Mouse (Mus musculus): Measurements from ENCODE around the gene Ppif. TPM values are rescaled to one million over a fixed set of nuclear protein-coding genes. Genes with fewer than 3 reads are reported as not detected.

Ppif gene
- polyA plus RNA-seq (2014; fragmentation: Illumina TruSeq; extraction: RNeasy Lipid Tissue Mini Kit (QIAGEN cat#74804); ENCODE audit: low read depth, low replicate concordance), result 16.3 TPM

DNA sequence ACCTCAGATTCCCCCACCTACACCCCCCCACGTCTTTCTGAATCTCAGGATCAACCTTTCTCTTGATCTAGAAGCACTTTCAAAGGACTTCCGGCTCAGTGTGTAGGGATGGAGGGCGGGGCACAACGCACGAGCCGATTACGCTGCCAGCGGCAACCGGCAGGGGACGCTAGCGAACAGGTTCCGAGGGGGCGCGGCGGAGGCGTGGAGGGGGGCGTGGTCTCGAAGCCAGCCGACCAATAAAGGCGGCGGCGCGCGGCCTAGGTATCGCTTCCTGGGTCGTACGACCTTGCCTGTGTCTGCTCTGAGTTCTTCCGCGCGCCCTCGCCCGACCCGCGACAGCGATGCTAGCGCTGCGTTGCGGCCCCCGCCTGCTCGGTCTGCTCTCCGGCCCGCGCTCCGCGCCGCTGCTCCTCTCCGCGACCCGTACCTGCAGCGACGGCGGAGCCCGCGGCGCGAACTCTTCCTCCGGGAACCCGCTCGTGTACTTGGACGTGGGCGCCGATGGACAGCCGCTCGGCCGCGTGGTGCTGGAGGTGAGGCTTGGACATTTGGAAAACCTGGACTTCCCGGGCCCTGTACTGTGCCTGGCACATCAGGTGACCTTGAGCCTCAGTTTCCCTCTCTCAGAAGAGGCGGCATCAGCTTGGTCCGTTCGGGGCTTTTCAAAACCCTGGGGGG is at the start of gene Ppif:
Gene Ppif (plus strand): TSS at position 267 of the 681 bp plus-strand sequence.

Other genes starting within 250 kb of the Ppif start
- 43.5 TPM for gene Zmiz1, start 235.0 kb upstream of the Ppif start, polyA plus RNA-seq (2014; fragmentation: Illumina TruSeq; extraction: RNeasy Lipid Tissue Mini Kit (QIAGEN cat#74804); ENCODE audit: low read depth, low replicate concordance)
- gene Zcchc24, start 74.9 kb downstream of the Ppif start, polyA plus RNA-seq (2014; fragmentation: Illumina TruSeq; extraction: RNeasy Lipid Tissue Mini Kit (QIAGEN cat#74804); ENCODE audit: low read depth, low replicate concordance), result 36.5 TPM
- 48.4 TPM for gene Anxa11, start 148.0 kb downstream of the Ppif start, polyA plus RNA-seq (2014; fragmentation: Illumina TruSeq; extraction: RNeasy Lipid Tissue Mini Kit (QIAGEN cat#74804); ENCODE audit: low read depth, low replicate concordance)
- 24.9 TPM for gene Plac9a, start 208.9 kb downstream of the Ppif start, polyA plus RNA-seq (2014; fragmentation: Illumina TruSeq; extraction: RNeasy Lipid Tissue Mini Kit (QIAGEN cat#74804); ENCODE audit: low read depth, low replicate concordance)
- 16.4 TPM for gene Tmem254a, start 233.5 kb downstream of the Ppif start, polyA plus RNA-seq (2014; fragmentation: Illumina TruSeq; extraction: RNeasy Lipid Tissue Mini Kit (QIAGEN cat#74804); ENCODE audit: low read depth, low replicate concordance)
- gene Cphx1, start 244.2 kb downstream of the Ppif start, polyA plus RNA-seq (2014; fragmentation: Illumina TruSeq; extraction: RNeasy Lipid Tissue Mini Kit (QIAGEN cat#74804); ENCODE audit: low read depth, low replicate concordance), result 0.45 TPM